Mouse (Mus musculus) cerebellum, postnatal 36 days (tissue): ENCODE results near the gene Nob1.
A peak's percentile ranks its signal among the peaks of the same experiment; 100 is the strongest.

ENCODE experiments used
- DNase-seq, 2 experiments: peaks; one replicate each; pipeline ENCODE4 v3.0.0; 2021 to 2022; ENCODE audit warnings: mixed read lengths in 2 of 2

The Nob1 gene

DNA sequence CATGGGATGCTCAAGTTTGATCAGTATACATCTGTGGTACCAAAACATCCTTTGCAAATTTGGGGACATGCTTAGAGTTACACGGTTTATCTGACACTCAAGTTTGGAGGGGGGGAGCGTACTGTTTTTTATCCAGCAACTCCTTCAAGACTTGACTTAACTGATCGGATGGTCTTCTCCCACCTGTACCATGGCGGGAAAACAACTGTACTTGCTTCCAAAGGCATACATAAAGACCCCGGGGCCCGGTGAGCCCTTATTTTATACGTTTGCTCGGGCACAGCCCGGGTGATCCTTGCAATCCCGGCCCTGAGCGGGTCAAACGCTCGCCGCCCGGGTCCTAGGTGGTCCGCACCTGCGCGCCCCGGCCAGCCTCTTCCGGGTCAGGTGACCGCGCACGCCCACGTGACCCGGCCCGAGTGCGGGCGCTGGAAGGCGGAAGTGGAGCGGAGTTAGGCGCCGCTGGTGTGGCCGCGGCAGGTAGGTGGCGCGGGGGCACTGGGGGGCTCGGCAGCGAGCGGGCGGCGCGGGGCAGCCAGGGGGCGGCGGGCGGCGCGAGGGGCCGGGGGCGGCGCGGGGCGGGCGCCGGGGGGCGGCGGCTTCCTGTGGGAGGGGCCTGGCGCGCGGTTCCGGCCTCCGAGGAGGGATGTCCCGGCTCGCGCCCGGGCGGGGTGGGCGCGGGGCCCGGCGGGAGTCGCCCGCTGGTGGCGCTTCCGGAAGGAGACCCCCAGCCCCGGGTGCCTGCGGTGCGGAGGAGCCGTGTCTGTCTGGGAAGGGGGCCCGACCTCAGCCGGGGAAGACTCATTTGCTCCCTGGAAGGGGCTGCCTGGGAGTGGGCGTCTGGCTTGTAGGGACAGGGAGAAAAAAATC, 11.3 kb upstream of the Nob1 start, which contains the start of gene Wwp2:
TSS of gene Wwp2 (plus strand) at position 404 of the 870 bp plus-strand sequence.
- peak; percentile 74 to 79 for DNase-seq

DNA sequence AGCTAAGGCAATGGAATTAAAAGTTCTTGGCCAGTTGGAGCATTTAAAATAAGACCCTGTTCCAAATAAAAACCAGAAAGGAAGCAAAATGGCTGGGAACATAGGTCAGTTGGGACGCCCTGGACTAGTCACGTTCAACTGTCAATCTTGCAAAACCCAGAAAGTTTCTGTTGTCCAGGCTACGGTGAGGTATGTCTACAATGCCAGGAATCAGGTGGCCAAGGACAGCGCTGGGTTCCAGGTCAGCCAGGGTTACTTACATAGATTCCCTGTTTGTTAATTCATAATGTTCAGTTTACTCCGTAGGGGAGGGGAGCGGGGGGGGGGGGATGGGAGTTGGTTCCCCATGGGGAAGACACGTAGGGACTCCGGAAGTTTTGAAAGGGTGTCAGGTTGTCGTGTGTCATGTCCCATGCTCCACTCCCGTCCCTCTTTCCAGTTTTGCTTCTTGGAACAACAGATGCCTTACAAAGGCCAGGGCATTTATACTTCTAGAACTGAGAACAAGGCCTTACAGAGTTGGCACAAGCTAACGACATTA, 10.6 kb upstream of the Nob1 start:
- DNase-seq = no peak

GRCm38 (mm10) chr8:107430821-107431220, 6.0 kb upstream of the Nob1 start:
- no peak for DNase-seq

- no peak for DNase-seq
These were observed 363 bp upstream of the Nob1 start for GRCm38 (mm10) chr8:107425230-107425597.

GRCm38 (mm10) chr8:107424176-107424575, 675 bp downstream of the Nob1 start:
- no peak for DNase-seq

DNA sequence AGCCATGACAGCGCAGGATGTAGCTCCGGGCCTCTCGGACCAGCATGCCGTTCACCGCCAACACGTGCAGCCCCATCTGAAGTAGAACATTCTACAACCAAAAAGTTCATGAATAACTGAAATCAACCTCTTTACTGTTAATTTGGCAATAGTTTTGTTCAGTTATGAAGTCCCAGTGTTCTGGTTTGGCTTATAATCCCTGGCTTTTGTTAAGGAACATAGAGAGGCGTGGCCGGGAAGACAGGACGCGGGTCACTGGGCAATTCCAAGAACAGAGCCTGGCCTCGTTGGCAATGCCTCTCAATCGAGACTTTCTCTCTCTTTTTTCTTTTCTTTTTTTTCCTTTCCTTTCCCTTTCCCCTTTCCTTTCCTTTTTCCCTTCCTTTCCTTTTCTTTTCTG, 7.8 kb downstream of the Nob1 start:
- no peak for DNase-seq

- no peak for DNase-seq
These were observed 11.0 kb downstream of the Nob1 start for GRCm38 (mm10) chr8:107413881-107414280.

DNA sequence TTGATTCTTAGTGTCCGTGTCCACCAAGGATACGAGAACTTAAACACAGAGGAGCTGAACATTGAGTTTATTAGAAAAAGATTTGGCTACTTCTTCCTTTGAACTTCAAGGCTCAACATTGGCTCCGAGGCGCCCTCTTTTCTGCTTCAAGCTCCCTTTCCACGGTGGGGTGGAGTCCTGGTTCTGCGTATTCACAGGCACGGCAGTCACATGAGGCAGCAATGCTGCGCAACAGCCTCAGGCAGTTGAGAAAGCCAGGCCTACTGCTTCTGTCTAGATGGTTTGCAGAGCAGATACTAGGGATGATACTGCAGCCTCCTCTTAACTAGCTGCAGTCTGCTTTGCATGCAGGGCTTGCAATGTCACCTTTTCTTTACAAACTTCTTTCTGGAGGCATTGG, 12.3 kb downstream of the Nob1 start:
- DNase-seq = no peak

DNA sequence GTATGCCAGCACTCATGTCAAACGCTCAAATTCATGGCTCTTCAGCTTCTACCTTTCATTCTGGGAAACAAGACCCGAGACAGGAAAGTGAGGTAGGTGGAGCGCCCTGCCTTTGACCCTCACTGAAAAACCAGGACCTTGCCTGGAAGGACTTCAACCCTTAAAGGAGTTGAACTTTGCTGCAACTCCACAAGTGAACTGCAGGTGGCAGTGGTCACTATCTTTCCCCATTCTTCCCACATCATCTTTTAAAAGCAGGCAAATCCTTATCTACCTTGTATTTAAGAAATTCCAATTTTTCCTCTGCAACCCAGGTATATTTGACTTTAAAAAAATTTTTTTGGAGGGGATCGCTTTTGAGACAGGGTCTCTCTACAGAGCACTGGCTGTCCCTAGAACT, 13.5 kb downstream of the Nob1 start:
- no peak for DNase-seq

- no peak for DNase-seq
These were observed 18.9 kb downstream of the Nob1 start for GRCm38 (mm10) chr8:107405935-107406334.

DNA sequence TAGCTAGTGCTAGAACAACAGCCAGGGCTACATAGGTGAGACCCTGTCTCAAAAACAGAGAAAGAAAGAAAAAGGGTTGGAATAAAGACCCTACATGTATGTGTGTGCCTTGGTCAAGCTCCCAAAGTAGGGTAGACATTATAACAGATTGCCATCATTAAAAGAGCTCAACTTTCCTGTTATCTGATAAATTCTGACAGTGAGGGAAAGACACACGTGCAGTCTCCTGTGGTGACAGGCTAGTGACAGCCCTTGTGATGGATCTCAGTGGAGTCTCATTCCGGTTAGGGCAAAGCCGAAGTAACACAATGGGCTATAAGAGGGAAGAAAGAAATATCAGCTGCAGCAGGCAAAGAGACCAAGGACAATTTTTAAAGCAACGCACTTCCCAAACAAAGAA, 20.8 kb downstream of the Nob1 start:
- DNase-seq = no peak

- DNase-seq = peak; percentile 48 to 52
These were observed 21.6 kb downstream of the Nob1 start, which contains the start of gene Nqo1 for GRCm38 (mm10) chr8:107403038-107403781. Gene Nqo1 (minus strand): TSS chr8:107403206.

- DNase-seq = no peak
These were observed 23.0 kb downstream of the Nob1 start for GRCm38 (mm10) chr8:107401866-107402265.

- DNase-seq = peak; percentile 72 to 80
These were observed 25.4 kb downstream of the Nob1 start for GRCm38 (mm10) chr8:107399495-107399894.

DNA sequence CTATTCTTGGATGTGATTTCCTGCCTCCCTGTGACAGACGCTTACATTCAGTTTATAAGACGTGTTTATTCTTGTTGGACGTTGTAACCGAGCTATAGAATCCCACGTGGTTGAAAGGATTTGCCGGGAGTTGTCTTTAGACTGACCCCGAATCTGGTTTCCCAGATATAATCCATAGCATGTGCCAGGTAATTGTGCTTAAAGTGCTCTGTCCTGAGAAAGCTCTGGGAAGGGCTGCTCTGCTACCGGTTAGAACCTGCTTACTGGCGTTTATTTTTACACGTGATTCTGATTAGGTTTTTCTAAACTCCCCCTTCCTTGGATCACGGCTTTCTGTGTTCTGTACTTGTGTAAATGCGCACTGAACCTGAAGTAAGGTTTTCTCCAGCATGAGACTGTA, 27.2 kb downstream of the Nob1 start:
- DNase-seq = no peak

GRCm38 (mm10) chr8:107396106-107396670, 28.7 kb downstream of the Nob1 start:
- peak; percentile 34 to 37 for DNase-seq

DNA sequence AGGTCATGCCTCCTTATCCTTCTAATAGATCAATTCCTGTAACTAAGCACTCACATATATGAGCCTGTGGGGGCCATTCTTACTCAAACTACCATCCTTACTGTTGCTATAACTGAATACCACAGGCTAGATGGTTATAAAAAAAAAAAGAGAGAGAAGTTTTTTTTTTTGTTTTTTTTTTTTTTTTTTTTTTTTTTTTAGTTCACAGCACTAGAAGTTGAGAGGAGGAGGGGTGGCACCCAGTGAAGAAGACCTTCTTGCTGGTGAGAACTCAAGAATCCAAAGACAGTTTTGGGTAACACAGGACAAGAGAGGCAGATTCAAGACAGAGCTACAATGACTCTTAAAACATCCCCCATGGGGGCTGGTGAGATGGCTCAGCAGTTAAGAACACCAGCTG, 29.5 kb downstream of the Nob1 start:
- no peak for DNase-seq

DNA sequence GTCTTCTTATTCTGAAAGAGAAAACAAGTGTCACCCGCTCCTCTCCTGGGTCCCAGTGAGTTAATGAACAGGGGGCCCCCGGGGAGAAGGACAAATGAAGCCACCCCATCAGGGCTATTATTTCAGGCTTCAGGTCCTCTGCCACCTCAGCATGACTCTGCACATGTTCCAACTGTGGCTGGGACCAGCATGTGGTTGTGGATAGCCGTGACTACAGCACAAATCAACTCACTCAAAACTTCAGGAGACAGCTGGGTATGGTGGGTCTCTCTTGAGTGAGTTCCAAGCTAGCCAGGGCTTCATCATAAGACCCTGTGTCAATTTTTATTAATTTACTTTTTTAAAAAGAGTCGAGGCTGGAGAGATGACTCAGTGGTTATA, 33.7 kb downstream of the Nob1 start:
- no peak for DNase-seq

DNA sequence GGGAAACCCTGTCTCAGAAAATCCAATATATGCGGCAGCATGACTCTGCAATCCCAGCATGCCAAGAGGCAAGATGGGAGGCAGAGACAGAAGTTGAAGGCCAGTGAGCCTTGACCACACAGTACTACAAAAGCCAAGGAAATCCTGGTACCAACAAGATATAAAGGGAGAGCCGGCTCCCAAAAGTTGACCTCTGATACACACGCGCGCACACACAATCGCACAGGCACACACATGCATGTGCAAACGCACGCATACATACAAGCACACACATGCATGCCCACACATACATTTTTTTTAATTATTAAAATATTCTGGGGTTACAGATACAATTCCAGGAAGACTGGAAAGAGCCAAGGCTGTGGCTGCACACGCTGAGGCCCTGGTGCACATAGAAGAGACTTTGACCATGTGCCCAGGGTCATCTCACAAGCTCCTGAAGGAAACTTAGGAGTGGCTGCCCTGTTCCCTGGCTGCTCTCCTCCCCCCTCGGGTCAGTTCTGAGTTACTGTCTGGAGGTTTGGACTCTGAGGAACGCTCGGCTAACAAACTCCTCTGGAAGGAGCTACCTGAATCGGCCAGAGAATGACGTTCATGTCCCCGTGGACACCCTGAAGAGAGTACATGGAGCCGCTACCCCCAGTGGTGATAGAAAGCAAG, 34.2 kb downstream of the Nob1 start:
- no peak for DNase-seq

DNA sequence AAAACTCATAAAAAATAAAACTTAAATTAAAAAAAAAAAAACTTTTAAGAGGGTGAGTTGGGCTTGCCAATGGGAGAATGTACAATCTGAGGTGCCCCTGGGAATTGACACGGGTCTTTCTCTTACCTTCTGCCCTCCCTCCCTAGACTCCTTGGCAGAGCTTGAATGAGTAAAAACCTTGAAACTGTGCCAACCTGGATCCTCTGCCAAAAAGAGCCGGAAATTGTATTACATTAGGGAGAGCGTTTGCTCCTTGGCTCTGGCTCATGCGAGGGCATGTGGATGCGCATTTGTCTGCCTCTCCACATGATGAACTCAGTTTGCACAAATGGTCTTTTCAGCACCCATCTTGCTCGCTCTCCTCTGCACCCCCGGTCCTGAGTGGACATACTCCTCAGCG, 35.3 kb downstream of the Nob1 start:
- DNase-seq = peak; percentile 59 to 63

GRCm38 (mm10) chr8:107387861-107388260, 37.0 kb downstream of the Nob1 start:
- peak; percentile 56 to 60 for DNase-seq

DNA sequence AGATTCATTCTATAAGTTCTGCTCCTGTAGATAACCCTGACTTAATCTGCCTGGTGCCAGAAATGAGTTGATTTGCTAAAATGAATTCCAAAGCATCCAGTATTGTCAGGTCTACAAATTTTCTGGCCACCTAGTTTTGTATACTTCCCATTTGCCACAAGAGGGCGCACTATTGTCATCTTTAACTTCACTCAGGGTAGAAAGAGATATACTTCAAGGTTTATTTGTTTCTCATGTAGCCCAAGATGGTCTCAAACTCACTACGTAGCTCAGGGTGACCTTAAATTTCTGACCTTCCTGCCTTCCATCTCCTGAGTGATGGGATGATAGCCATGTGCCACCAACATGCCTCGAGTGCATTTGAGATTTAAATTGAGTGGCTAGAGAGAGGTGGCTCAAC, 38.2 kb downstream of the Nob1 start:
- DNase-seq = peak in 1 of 2 experiments; percentile 34

- DNase-seq = no peak
These were observed 38.7 kb downstream of the Nob1 start for GRCm38 (mm10) chr8:107386171-107386570.
